Mouse (Mus musculus) forebrain, embryonic 11.5 days (tissue): ENCODE results near the gene 1110059E24Rik. TPM values are rescaled to one million over a fixed set of nuclear protein-coding genes. Genes with fewer than 3 reads are reported as not detected.

Experiments
- ATAC-seq: fragments of 200-750 bp; cut with Nextera tagmentation; replicated peaks from 2 replicates; pipeline ENCODE4 v1.8.0; 2017; ENCODE audit warnings: moderate TSS enrichment; ENCODE audit not compliant: low FRiP score
- DNase-seq: peaks from one replicate; pipeline ENCODE4 v3.0.0-alpha.2; 2017; ENCODE audit warnings: low spot score
- H3K27ac ChIP-seq: fragments of 300-500 bp; sonication (generic); 2 replicates; pipeline ENCODE4 v1.5.1; 2014; ENCODE audit warnings: low read depth, low read length
- H3K27me3 ChIP-seq: fragments of 300-500 bp; sonication (generic); 2 replicates; pipeline ENCODE4 v1.6.1; 2014; ENCODE audit warnings: mild to moderate bottlenecking, low read length, mixed read lengths; ENCODE audit not compliant: control insufficient read depth, insufficient read depth
- H3K36me3 ChIP-seq: fragments of 300-500 bp; sonication (generic); 2 replicates; pipeline ENCODE4 v1.6.1; 2014; ENCODE audit warnings: mild to moderate bottlenecking, low read length, moderate library complexity, mixed read lengths; ENCODE audit not compliant: control insufficient read depth, insufficient read depth
- H3K4me1 ChIP-seq: fragments of 300-500 bp; sonication (generic); replicated peaks from 2 replicates; pipeline ENCODE4 v1.6.1; 2014; ENCODE audit warnings: low read length, mixed read lengths; ENCODE audit not compliant: control insufficient read depth, insufficient read depth
- H3K4me2 ChIP-seq: fragments of 300-500 bp; sonication (generic); 2 replicates; pipeline ENCODE4 v1.6.1; 2014; ENCODE audit warnings: low read depth, mild to moderate bottlenecking, low read length, moderate library complexity, mixed read lengths; ENCODE audit not compliant: severe bottlenecking
- H3K4me3 ChIP-seq: fragments of 300-500 bp; sonication (generic); 2 replicates; pipeline ENCODE4 v1.5.1; 2014; ENCODE audit warnings: low read depth, low read length
- H3K9ac ChIP-seq: fragments of 300-500 bp; sonication (generic); 2 replicates; pipeline ENCODE4 v1.6.1; 2014; ENCODE audit warnings: low read length
- H3K9me3 ChIP-seq: fragments of 300-500 bp; sonication (generic); 2 replicates; pipeline ENCODE4 v1.6.1; 2016; ENCODE audit warnings: low read length, mixed read lengths; ENCODE audit not compliant: control insufficient read depth
- WGBS: fragments of 180-500 bp; shearing (Covaris S2); extraction: QIAGEN DNeasy Blood & Tissue Kit; methylation state at CpG from one replicate; pipeline ENCODE4 v1.1.7; 2014; 5-methylcytosine and 5-hydroxymethylcytosine counted together
- polyA plus RNA-seq: library from polyadenylated mRNA; unstranded; fragments of >200 nt; fragmentation: Nextera tagmentation; extraction: Ambion mirVana; gene quantifications from 2 replicates; pipeline ENCODE4 v1.2.1, GENCODE M21; 2014

1110059E24Rik gene
- polyA plus RNA-seq, 1 experiment from 2014 or later = 70.4 TPM

GRCm38 (mm10) chr19:21563789-21564460, 88.9 kb downstream of the 1110059E24Rik start:
- DNase-seq (peak; percentile 88), ATAC-seq (peak; percentile 86)
- H3K4me3 ChIP-seq = no peak overlapping the region
- 23% methylated on average over 11 of the region's 11 CpGs for WGBS
- no peaks in the 10 kb centered on the region for H3K36me3 ChIP-seq
- H3K9ac ChIP-seq = no peak overlapping the region
- no peak overlapping the region for H3K4me2 ChIP-seq
- no peaks in the 10 kb centered on the region for H3K9me3 ChIP-seq
- H3K27ac ChIP-seq = no peak overlapping the region
- H3K27me3 ChIP-seq = no peaks in the 10 kb centered on the region
- H3K4me1 ChIP-seq = no peaks in the 10 kb centered on the region

- DNase-seq = no peak
- Histone ChIP-seq H3K4me3 (no peak overlapping the region), H3K27me3 (no peaks in the 10 kb centered on the region), H3K4me1 (no peaks in the 10 kb centered on the region), H3K36me3 (no peaks in the 10 kb centered on the region), H3K27ac (no peak overlapping the region), H3K9ac (no peak overlapping the region), H3K4me2 (no peak overlapping the region), H3K9me3 (no peaks in the 10 kb centered on the region)
- WGBS = 89% methylated on average over 3 of the region's 3 CpGs
- ATAC-seq = no peak
Observed at GRCm38 (mm10) chr19:21562996-21563395, 89.8 kb downstream of the 1110059E24Rik start.

- DNase-seq = no peak
- ATAC-seq = no peak
Observed at GRCm38 (mm10) chr19:21552801-21553200, 100.0 kb downstream of the 1110059E24Rik start.

GRCm38 (mm10) chr19:21551921-21552536, 100.7 kb downstream of the 1110059E24Rik start:
- DNase-seq (no peak), ATAC-seq (no peak)
- Histone ChIP-seq H3K4me2 (no peak overlapping the region), H3K36me3 (no peaks in the 10 kb centered on the region), H3K9me3 (no peaks in the 10 kb centered on the region), H3K4me1 (no peaks in the 10 kb centered on the region), H3K27me3 (no peaks in the 10 kb centered on the region), H3K4me3 (no peak overlapping the region), H3K9ac (no peak overlapping the region), H3K27ac (no peak overlapping the region)
- WGBS = 84% methylated on average over 5 of the region's 5 CpGs

More at GRCm38 (mm10) chr19:21552801-21553200, 100.0 kb downstream of the 1110059E24Rik start:
- H3K4me3 ChIP-seq = no peak overlapping the region
- H3K4me2 ChIP-seq = no peak overlapping the region
- no peaks in the 10 kb centered on the region for H3K4me1 ChIP-seq
- H3K27ac ChIP-seq = no peak overlapping the region
- no peaks in the 10 kb centered on the region for H3K27me3 ChIP-seq
- H3K9ac ChIP-seq = no peak overlapping the region
- WGBS = 86% methylated on average over 9 of the region's 9 CpGs
- H3K9me3 ChIP-seq = no peaks in the 10 kb centered on the region
- H3K36me3 ChIP-seq = no peaks in the 10 kb centered on the region

- Histone ChIP-seq H3K27ac (no peak overlapping the region), H3K4me3 (no peak overlapping the region), H3K9me3 (no peaks in the 10 kb centered on the region), H3K27me3 (no peaks in the 10 kb centered on the region), H3K9ac (no peak overlapping the region), H3K4me2 (no peak overlapping the region), H3K4me1 (no peaks in the 10 kb centered on the region), H3K36me3 (no peaks in the 10 kb centered on the region)
- DNase-seq (no peak), ATAC-seq (no peak)
- WGBS = 95% methylated on average over 3 of the region's 3 CpGs
Observed at GRCm38 (mm10) chr19:21549713-21550112, 103.1 kb downstream of the 1110059E24Rik start.

- WGBS = 83% methylated on average over 3 of the region's 3 CpGs
Observed at GRCm38 (mm10) chr19:21548947-21549346, 103.8 kb downstream of the 1110059E24Rik start.

GRCm38 (mm10) chr19:21537125-21537524, 115.7 kb downstream of the 1110059E24Rik start:
- Histone ChIP-seq H3K4me2 (no peak overlapping the region), H3K9ac (no peak overlapping the region), H3K4me1 (no peaks in the 10 kb centered on the region), H3K9me3 (no peaks in the 10 kb centered on the region), H3K36me3 (no peaks in the 10 kb centered on the region), H3K4me3 (no peak overlapping the region), H3K27ac (no peak overlapping the region), H3K27me3 (no peaks in the 10 kb centered on the region)
- 85% methylated on average over 3 of the region's 3 CpGs for WGBS
- DNase-seq (no peak), ATAC-seq (no peak)

More at GRCm38 (mm10) chr19:21548947-21549346, 103.8 kb downstream of the 1110059E24Rik start:
- no peaks in the 10 kb centered on the region for H3K36me3 ChIP-seq
- no peak overlapping the region for H3K4me3 ChIP-seq
- no peak overlapping the region for H3K9ac ChIP-seq
- no peak for ATAC-seq
- H3K9me3 ChIP-seq = no peaks in the 10 kb centered on the region
- no peak overlapping the region for H3K27ac ChIP-seq
- H3K4me1 ChIP-seq = no peaks in the 10 kb centered on the region
- H3K27me3 ChIP-seq = no peaks in the 10 kb centered on the region
- no peak for DNase-seq
- no peak overlapping the region for H3K4me2 ChIP-seq
